Mouse (Mus musculus) gastrocnemius, postnatal 14 days (tissue): Measurements from ENCODE around the gene Ptprk. TPM values are rescaled to one million over a fixed set of nuclear protein-coding genes. Genes with fewer than 3 reads are reported as not detected.

Experiments
- DNase-seq: peaks from one replicate; pipeline ENCODE4 v3.0.0; 2021; ENCODE audit warnings: mixed read lengths
- intact Hi-C: fragments of 180-260 bp; cut with DNase I; formaldehyde crosslinking; loops from one replicate; pipeline ENCODE4 v1.15.1; 2025; ENCODE audit warnings: low total_unique reads
- long read RNA-seq, 2 experiments: library from polyadenylated mRNA; stranded (forward); transcript quantifications; one replicate each; pipeline ENCODE4 v2.0.0; 2021
- total RNA-seq, 2 experiments: library from RNA; stranded (reverse); gene quantifications; 2 replicates each; pipeline ENCODE4 v1.2.3; 2021

Gene Ptprk
- 1 to 10 TPM; 7.4 to 7.6 TPM for total RNA-seq
- long read RNA-seq, experiment 1, partial matches to known transcripts, result 0 of 2 reads
- long read RNA-seq, experiment 1, other reads (novel, unspliced or antisense), result 2 of 2 reads
- long read RNA-seq, experiment 2, partial matches to known transcripts, result 0 of 5 reads
- long read RNA-seq, experiment 2, other reads (novel, unspliced or antisense), result 5 of 5 reads

DNA sequence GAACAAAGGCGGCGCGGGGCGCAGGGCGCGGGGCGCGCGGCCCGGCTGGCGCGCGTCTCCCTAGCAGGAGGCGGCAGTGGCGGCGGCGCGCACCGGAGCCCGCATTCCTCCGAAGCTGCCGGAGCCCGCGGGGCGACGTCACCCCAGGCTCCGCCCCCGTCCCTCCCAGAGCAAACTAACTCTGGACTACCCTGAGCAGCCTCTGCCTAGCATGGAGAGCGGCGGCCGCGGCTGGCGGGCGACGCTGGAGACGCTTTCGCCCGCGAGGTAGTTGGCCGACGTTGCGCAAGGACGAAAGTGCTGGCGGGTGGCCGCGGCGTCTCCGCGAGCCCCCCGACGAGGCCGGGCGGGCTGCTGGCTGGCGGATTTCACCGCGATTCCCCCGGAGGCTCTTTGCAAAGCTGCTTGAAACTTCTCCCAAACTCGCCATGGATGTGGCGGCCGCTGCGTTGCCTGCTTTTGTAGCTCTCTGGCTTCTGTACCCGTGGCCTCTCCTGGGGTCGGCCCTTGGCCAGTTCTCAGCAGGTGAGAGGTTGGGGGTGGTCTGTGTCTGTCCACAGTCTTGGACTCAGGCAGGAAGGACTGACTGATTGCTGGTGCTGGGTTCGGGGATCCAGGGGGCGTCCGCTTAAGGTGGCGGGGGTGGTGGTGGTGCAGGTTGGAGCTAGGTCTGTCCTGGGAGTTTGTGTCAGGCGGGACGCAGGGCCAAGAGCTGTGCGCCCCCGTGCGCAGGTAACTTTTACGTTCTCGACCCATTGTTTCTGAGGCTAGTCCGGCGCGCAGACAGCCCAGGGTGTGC, at the start of gene Ptprk:
TSS of gene Ptprk (plus strand) at position 168 of the 799 bp plus-strand sequence.
- peak; percentile 92 for DNase-seq
- intact Hi-C loops, result no loop called here

- intact Hi-C loops, result no loop called here
These were observed 46.8 kb upstream of the Ptprk start for GRCm38 (mm10) chr10:28027791-28028190.

GRCm38 (mm10) chr10:28036456-28036855, 38.2 kb upstream of the Ptprk start:
- DNase-seq, result no peak
- intact Hi-C loops, result no loop called here

More at GRCm38 (mm10) chr10:28027791-28028190, 46.8 kb upstream of the Ptprk start:
- DNase-seq, result no peak

- intact Hi-C loops, result no loop called here
- DNase-seq, result no peak
These were observed 19.9 kb upstream of the Ptprk start for GRCm38 (mm10) chr10:28054764-28055163.

DNA sequence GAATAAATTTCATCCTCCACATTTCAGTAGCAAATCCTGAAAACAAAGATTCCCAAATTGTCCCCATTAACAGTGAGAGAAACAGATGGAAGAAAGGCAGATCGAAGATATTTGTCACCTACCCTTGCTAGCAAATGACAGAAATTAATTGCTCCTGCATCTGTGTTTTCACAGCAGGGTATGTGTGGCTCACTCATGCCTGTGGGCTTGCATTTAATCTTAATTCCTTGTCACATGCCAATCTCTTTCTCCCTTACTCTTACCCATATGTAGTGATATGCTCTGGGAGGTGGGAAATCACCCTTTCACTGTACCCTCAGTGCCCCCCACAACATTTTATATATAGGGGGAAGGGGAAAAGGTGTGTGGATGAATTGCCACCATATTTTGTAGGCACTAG, 15.4 kb upstream of the Ptprk start:
- no peak for DNase-seq
- intact Hi-C loops, result no loop called here

- DNase-seq, result no peak
- intact Hi-C loops, result no loop called here
These were observed 6.6 kb upstream of the Ptprk start for GRCm38 (mm10) chr10:28067997-28068396.

GRCm38 (mm10) chr10:28073991-28074652, 498 bp upstream of the Ptprk start:
- intact Hi-C loops, result no loop called here
- DNase-seq, result no peak

DNA sequence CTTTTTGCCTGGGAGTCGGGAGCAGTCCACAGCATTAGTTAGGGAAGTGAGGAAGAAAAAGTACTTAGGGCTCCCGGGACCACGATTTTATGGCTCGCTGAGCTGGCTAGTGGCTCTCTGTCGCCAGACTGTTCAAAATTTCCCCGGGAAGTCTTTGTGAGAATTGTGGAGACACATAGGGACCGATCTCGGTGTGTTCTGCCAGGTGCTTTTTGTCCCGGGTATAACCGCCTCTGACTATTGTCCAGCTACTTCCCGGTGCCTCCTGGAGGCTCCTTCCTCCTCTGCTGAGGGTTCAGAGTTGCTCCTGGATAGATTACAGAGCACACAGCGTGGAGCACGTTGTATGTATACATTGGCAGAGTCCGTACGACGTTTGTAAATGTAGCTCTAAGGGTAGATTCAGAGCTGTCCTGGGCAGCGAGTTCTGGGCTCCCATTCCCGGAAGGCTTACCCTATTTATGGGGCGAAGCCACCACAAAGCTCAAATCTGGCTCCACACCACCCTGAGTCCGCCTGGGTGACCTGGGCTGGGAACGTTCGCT, 943 bp downstream of the Ptprk start:
- intact Hi-C loops, result no loop called here

GRCm38 (mm10) chr10:28076036-28076855, 1.6 kb downstream of the Ptprk start:
- intact Hi-C loops, result no loop called here
- peak; percentile 6 for DNase-seq

More for the DNA sequence above, 943 bp downstream of the Ptprk start:
- peak; percentile 6 for DNase-seq

DNA sequence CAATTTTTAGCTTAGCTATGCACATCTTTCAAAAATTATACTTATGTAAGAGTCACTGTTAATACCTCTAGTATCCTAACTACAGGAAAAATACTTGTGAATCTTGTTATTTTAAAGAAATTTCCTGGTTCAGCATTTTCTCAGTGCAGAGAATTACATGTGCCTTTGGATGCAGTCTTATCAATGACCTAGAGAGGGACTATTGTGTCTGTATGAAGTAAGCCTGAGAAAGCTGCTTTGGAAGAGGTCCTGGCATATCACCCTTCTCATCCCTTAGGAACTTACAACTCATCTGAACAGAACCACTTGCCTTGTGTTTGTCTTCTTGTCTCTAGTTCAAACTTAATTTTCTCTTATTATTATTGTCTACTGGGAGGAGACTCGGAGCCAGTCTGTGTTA, 3.6 kb downstream of the Ptprk start:
- DNase-seq, result no peak
- intact Hi-C loops, result no loop called here

- no peak for DNase-seq
- intact Hi-C loops, result no loop called here
These were observed 6.6 kb downstream of the Ptprk start for GRCm38 (mm10) chr10:28081221-28081620.

- intact Hi-C loops, result no loop called here
- DNase-seq, result no peak
These were observed 8.6 kb downstream of the Ptprk start for GRCm38 (mm10) chr10:28083183-28083582.

GRCm38 (mm10) chr10:28083625-28084024, 9.0 kb downstream of the Ptprk start:
- intact Hi-C loops, result no loop called here
- no peak for DNase-seq

- intact Hi-C loops, result no loop called here
- no peak for DNase-seq
These were observed 12.7 kb downstream of the Ptprk start for GRCm38 (mm10) chr10:28087341-28087740.

GRCm38 (mm10) chr10:28087749-28088148, 13.1 kb downstream of the Ptprk start:
- intact Hi-C loops, result no loop called here
- no peak for DNase-seq

DNA sequence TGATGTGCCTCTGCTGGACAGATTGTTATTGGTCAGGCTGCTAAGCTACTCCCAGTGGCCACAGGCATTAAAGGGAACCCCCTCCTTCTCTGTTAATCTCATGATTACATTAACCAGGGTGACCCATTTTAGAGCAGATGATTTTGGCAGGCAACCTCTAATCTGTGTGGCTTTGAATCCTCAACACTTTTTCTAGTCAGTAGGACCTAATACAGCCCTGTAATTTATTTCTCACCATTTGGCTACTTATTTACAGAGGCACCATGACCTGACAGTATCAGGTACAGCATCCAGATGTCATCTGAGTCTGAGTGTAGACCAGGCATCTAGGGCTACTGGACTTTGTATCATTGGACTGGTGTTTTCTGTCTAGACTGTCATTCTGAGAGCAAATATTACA, 21.4 kb downstream of the Ptprk start:
- intact Hi-C loops, result no loop called here
- no peak for DNase-seq

DNA sequence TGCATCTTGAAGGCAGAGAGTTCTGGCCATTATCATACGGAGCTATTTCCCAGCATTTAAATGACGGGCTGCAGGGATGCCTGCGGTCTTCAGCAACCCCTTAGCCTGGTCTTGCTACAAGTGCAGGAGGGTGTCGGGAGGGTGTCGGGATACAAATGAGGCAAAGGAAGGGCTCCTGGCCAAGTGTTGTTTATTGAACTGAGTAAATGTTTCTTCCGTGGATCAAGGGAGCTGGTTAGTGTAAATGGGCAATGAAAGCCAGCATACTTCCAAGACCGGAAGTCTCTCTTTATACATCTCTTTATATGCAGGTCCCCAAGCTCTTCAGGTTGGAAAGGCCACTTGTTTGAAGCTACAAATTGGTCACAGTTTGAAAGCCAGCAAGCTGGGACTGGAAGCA, 23.0 kb downstream of the Ptprk start:
- intact Hi-C loops, result no loop called here
- no peak for DNase-seq

DNA sequence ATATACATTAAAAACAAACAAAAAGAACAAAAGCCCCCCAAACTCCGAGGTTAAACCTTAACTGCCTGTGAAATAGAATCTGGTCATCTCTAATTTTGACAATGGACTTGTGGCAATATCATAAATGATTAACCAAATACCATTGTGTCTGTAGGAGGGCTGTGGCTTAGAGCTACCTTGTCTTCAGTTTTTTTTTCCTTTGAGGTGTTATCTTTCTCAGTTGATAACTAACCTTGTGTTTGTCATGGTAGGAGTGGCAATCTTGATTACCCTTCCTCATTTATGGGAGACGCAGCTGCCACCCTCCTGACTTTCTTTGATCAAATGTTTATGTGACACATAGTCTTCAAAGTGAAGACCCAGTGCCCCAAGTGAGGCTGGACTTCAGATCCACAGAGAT, 24.3 kb downstream of the Ptprk start:
- DNase-seq, result no peak
- intact Hi-C loops, result no loop called here

DNA sequence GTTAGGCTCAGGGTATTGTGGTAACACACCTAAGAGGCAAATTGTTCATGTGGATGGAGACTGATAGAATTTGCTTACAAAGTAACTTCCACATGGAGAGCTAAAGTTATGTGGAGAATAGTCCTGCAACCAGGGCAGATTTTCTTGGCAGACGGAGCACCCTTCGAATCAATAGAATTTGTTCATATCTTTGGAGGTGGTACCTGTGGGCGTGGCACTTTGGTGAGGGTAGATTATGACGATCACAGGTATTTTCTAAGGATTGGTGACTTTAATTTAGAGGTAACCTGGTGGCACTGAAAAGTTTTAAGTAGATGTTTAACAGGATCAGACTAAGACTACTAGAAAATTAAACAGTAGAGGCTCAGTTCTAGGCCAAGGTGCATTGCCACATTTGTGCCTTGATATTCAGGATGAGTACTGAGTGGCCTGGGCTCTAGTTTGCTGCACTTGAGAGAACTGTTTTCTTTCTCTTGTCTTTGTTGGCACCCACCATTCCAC, 28.8 kb downstream of the Ptprk start:
- no peak for DNase-seq
- intact Hi-C loops, result no loop called here
